Comparison of ENCODE assay signal across 27 mouse cellular contexts in the genomic region with DNA sequence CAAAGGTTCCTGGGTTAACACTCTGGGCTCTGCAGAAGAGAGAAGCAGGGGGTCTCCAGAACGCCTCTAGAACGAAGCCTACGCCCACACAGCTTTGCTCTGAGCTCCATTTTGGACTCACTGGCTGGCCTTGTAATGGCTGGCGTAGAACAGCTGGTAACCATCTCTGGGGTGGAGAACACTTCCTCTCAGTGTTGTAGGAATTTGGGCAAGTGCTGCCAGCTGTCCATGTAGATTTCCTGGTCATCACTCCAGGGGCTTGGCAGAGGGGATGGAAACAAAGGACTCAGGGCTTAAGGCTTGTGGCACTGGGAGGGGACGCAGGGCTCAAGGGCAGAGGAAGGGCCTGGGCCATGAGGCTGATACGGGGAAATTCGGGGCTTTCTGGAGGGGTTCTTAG. TPM values are rescaled to one million over a fixed set of nuclear protein-coding genes. Genes with fewer than 3 reads are reported as not detected.
DNase-seq lines count a peak whose midpoint lies in the region; ATAC-seq and TF ChIP-seq lines count a peak whose summit lies in the region.
"Had no signal": no experiment of that assay in that cellular context is flagged by ENCODE, and none has a peak within 500 bp of the region (broad histone marks: within the 10 kb centered on the region; RNA-seq: fewer than 3 reads in every experiment).

No protein-coding gene starts in this region.

- no peaks in the 10 kb centered on the region for H3K36me3 ChIP-seq in kidney, embryonic 15.5 days
- no peaks in the 10 kb centered on the region for H3K36me3 ChIP-seq in lung, embryonic 14.5 days (ENCODE audit: insufficient read depth)
- H3K36me3 ChIP-seq in lung, embryonic 16.5 days (ENCODE audit: control insufficient read depth, insufficient read depth, low read length): no peaks in the 10 kb centered on the region
- H3K36me3 ChIP-seq in myocyte (ENCODE audit: control insufficient read depth, insufficient read depth): no peaks in the 10 kb centered on the region
- no peaks in the 10 kb centered on the region for H3K36me3 ChIP-seq in neural tube, embryonic 15.5 days
- H3K36me3 ChIP-seq: embryonic facial prominence, embryonic 10.5 days; heart, embryonic 15.5 days; limb, embryonic 15.5 days; liver, embryonic 15.5 days; midbrain, embryonic 15.5 days had no signal

- H3K79me2 ChIP-seq in myocyte (ENCODE audit: control insufficient read depth, insufficient read depth): no peaks in the 10 kb centered on the region

- H3K4me1 ChIP-seq in kidney, embryonic 15.5 days: peaks cover 26% of the 10 kb centered on the region
- H3K4me1 ChIP-seq in lung, embryonic 14.5 days (ENCODE audit: insufficient read depth): peaks cover 20% of the 10 kb centered on the region
- peaks cover 28% of the 10 kb centered on the region for H3K4me1 ChIP-seq in lung, embryonic 16.5 days (replicated peaks; ENCODE audit: control insufficient read depth, insufficient read depth, low read length)
- peaks cover 10% of the 10 kb centered on the region; the same call in 1 of the 2 replicates for H3K4me1 ChIP-seq in neural tube, embryonic 15.5 days

- H3K4me2 ChIP-seq in kidney, embryonic 15.5 days: no peak overlapping the region
- no peak overlapping the region for H3K4me2 ChIP-seq in lung, embryonic 14.5 days
- no peak overlapping the region for H3K4me2 ChIP-seq in lung, embryonic 16.5 days (ENCODE audit: low read depth, low read length)
- H3K4me2 ChIP-seq in myocyte (ENCODE audit: low read depth): no peak overlapping the region
- H3K4me2 ChIP-seq in neural tube, embryonic 15.5 days: no peak overlapping the region
- H3K4me2 ChIP-seq: heart, embryonic 15.5 days; limb, embryonic 15.5 days; liver, embryonic 15.5 days; midbrain, embryonic 15.5 days had no signal

- H3K9me3 ChIP-seq in kidney, embryonic 15.5 days (replicated peaks): no peaks in the 10 kb centered on the region
- no peaks in the 10 kb centered on the region for H3K9me3 ChIP-seq in lung, embryonic 14.5 days (ENCODE audit: low read depth, low read length)
- H3K9me3 ChIP-seq in lung, embryonic 16.5 days (ENCODE audit: control insufficient read depth, low read length): no peaks in the 10 kb centered on the region
- H3K9me3 ChIP-seq in neural tube, embryonic 15.5 days (replicated peaks): no peaks in the 10 kb centered on the region
- H3K9me3 ChIP-seq: embryonic facial prominence, embryonic 10.5 days; heart, embryonic 15.5 days; limb, embryonic 15.5 days; liver, embryonic 15.5 days; megakaryocyte, embryonic 14.5 days; midbrain, embryonic 15.5 days had no signal

- no peak for TF ChIP-seq CTCF in lung, embryonic 14.5 days (IDR thresholded peaks at IDR 0.05; ENCODE audit: low read depth)

- WGBS in kidney, embryonic 15.5 days: 88% methylated on average over 7 of the region's 7 CpGs
- 69% methylated on average over 7 of the region's 7 CpGs for WGBS in lung, embryonic 14.5 days
- 75% methylated on average over 7 of the region's 7 CpGs for WGBS in lung, embryonic 16.5 days
- 85% methylated on average over 7 of the region's 7 CpGs for WGBS in neural tube, embryonic 15.5 days

- no peaks in the 10 kb centered on the region for H3K27me3 ChIP-seq in kidney, embryonic 15.5 days
- no peaks in the 10 kb centered on the region for H3K27me3 ChIP-seq in lung, embryonic 14.5 days (ENCODE audit: insufficient read depth, low read length)
- no peaks in the 10 kb centered on the region for H3K27me3 ChIP-seq in lung, embryonic 16.5 days (ENCODE audit: control insufficient read depth, insufficient read depth, low read depth, low read length)
- H3K27me3 ChIP-seq in myocyte (ENCODE audit: control insufficient read depth, insufficient read depth, insufficient read length): peaks cover 11% of the 10 kb centered on the region
- no peaks in the 10 kb centered on the region for H3K27me3 ChIP-seq in neural tube, embryonic 15.5 days (replicated peaks)
- H3K27me3 ChIP-seq: heart, embryonic 15.5 days; limb, embryonic 15.5 days; liver, embryonic 15.5 days; midbrain, embryonic 15.5 days had no signal

- no peak overlapping the region for H3K9ac ChIP-seq in kidney, embryonic 15.5 days
- H3K9ac ChIP-seq in lung, embryonic 14.5 days: no peak overlapping the region
- no peak overlapping the region for H3K9ac ChIP-seq in lung, embryonic 16.5 days (ENCODE audit: low read length)
- H3K9ac ChIP-seq in neural tube, embryonic 15.5 days (replicated peaks): no peak overlapping the region
- H3K9ac ChIP-seq: heart, embryonic 15.5 days; limb, embryonic 15.5 days; liver, embryonic 15.5 days; midbrain, embryonic 15.5 days had no signal

- no peak overlapping the region for H3K4me3 ChIP-seq in kidney, embryonic 15.5 days (replicated peaks)
- H3K4me3 ChIP-seq in lung, embryonic 14.5 days (ENCODE audit: low read depth, low read length): no peak overlapping the region
- H3K4me3 ChIP-seq in lung, embryonic 16.5 days (ENCODE audit: low read length): no peak overlapping the region
- no peak overlapping the region for H3K4me3 ChIP-seq in myocyte
- no peak overlapping the region for H3K4me3 ChIP-seq in neural tube, embryonic 15.5 days (replicated peaks)
- H3K4me3 ChIP-seq: embryonic facial prominence, embryonic 10.5 days; heart, adult 2 months; heart, embryonic 15.5 days; layer of hippocampus, adult 2 months; limb, embryonic 15.5 days; liver, embryonic 15.5 days; megakaryocyte, embryonic 14.5 days; midbrain, embryonic 15.5 days had no signal

- ATAC-seq in kidney, embryonic 15.5 days (replicated peaks; ENCODE audit: low FRiP score): no peak
- ATAC-seq in lung, embryonic 14.5 days (ENCODE audit: insufficient read depth): no peak
- ATAC-seq in lung, embryonic 16.5 days (ENCODE audit: low read depth): peak; percentile 16; the same call in 1 of the 2 replicates
- ATAC-seq in neural tube, embryonic 15.5 days (ENCODE audit: low FRiP score): no peak
- ATAC-seq: hindbrain, postnatal 0 days; intestine, postnatal 0 days; midbrain, embryonic 15.5 days had no signal

- H3ac ChIP-seq in myocyte (ENCODE audit: control insufficient read depth, insufficient read length): no peak overlapping the region

- no peak for TF ChIP-seq POLR2A in myocyte (IDR thresholded peaks at IDR 0.05; ENCODE audit: insufficient read length, low read depth)

- no peak overlapping the region for H3K27ac ChIP-seq in kidney, embryonic 15.5 days
- H3K27ac ChIP-seq in lung, embryonic 14.5 days (ENCODE audit: low read depth): no peak overlapping the region
- no peak overlapping the region for H3K27ac ChIP-seq in lung, embryonic 16.5 days (ENCODE audit: low read length)
- H3K27ac ChIP-seq in neural tube, embryonic 15.5 days (replicated peaks): no peak overlapping the region
- H3K27ac ChIP-seq: embryonic facial prominence, embryonic 10.5 days; heart, embryonic 15.5 days; hindbrain, postnatal 0 days; layer of hippocampus, adult 2 months; limb, embryonic 15.5 days; liver, embryonic 15.5 days; midbrain, embryonic 15.5 days had no signal

- DNase-seq in kidney, postnatal 25 days: peak; percentile 1 to 31
- peak; percentile 41 for DNase-seq in lung, embryonic 14.5 days
- no peak for DNase-seq in frontal cortex, postnatal 10 days (ENCODE audit: low spot score in 2 of 2)
- DNase-seq: cerebellum, adult 2 months; cerebellum, postnatal 36 days; gastrocnemius, postnatal 10 days; layer of hippocampus, postnatal 36 days; right cerebral cortex, postnatal 25 days; thymus, postnatal 14 days had no signal

TF ChIP-seq in myocyte, 11 proteins besides CTCF, POLR2A, EP300 and RAD21 (continues in another document):
- TF ChIP-seq MAX (IDR thresholded peaks at IDR 0.05; ENCODE audit: low read depth) (no peak), TCF3 (IDR thresholded peaks at IDR 0.05; ENCODE audit: insufficient read length, low read depth) (no peak), REST (IDR thresholded peaks at IDR 0.05; ENCODE audit: insufficient read depth, insufficient read length) (no peak), CEBPB (IDR thresholded peaks at IDR 0.05; ENCODE audit: insufficient read depth, poor library complexity, severe bottlenecking) (no peak), E2F4 (IDR thresholded peaks at IDR 0.05; ENCODE audit: insufficient read depth) (no peak)

RNA-seq across cellular contexts. Expression of gene Ackr2, which starts 3.7 kb away (rescaled TPM):
- 0.40 and 0.57 TPM in 2 replicates for polyA plus RNA-seq in kidney, embryonic 15.5 days (2015; fragmentation: Nextera tagmentation; extraction: Ambion mirVana)
- polyA plus RNA-seq in lung, embryonic 14.5 days (2014; fragmentation: Nextera tagmentation; extraction: Ambion mirVana): 0.88 TPM in 2 replicates
- polyA plus RNA-seq in lung, embryonic 16.5 days (2015; fragmentation: Nextera tagmentation; extraction: Ambion mirVana): 1.6 and 2.9 TPM in 2 replicates
- 0.01 TPM for polyA plus RNA-seq in myocyte (2012; fragmentation: generic; extraction: Trizol)
- polyA plus RNA-seq in neural tube, embryonic 15.5 days (2015; fragmentation: Nextera tagmentation; extraction: Ambion mirVana): 1.5 and 1.7 TPM in 2 replicates

RNA-seq across cellular contexts. Expression of gene Cyp8b1, which starts 21.7 kb away (rescaled TPM):
- polyA plus RNA-seq in kidney, embryonic 15.5 days (2015; fragmentation: Nextera tagmentation; extraction: Ambion mirVana): 0.10 TPM in 1 of 2 replicates, not detected in the other
- polyA plus RNA-seq in lung, embryonic 14.5 days (2014; fragmentation: Nextera tagmentation; extraction: Ambion mirVana): not detected in 2 replicates
- polyA plus RNA-seq in lung, embryonic 16.5 days (2015; fragmentation: Nextera tagmentation; extraction: Ambion mirVana): 0.28 TPM in 1 of 2 replicates, not detected in the other
- not detected for polyA plus RNA-seq in myocyte (2012; fragmentation: generic; extraction: Trizol)
- not detected in 2 replicates for polyA plus RNA-seq in neural tube, embryonic 15.5 days (2015; fragmentation: Nextera tagmentation; extraction: Ambion mirVana)
- polyA plus RNA-seq: cerebellum, adult 2 months; embryonic facial prominence, embryonic 10.5 days; forebrain, embryonic 11.5 days; heart, embryonic 15.5 days; hindbrain, postnatal 0 days; kidney, embryonic 16.5 days; limb, embryonic 15.5 days; midbrain, embryonic 15.5 days; stomach, embryonic 14.5 days had no signal

RNA-seq across cellular contexts. Expression of gene Higd1a, which starts 36.3 kb away (rescaled TPM):
- polyA plus RNA-seq in kidney, embryonic 15.5 days (2015; fragmentation: Nextera tagmentation; extraction: Ambion mirVana): 151 and 153 TPM in 2 replicates
- polyA plus RNA-seq in lung, embryonic 14.5 days (2014; fragmentation: Nextera tagmentation; extraction: Ambion mirVana): 163 and 169 TPM in 2 replicates
- 152 and 166 TPM in 2 replicates for polyA plus RNA-seq in lung, embryonic 16.5 days (2015; fragmentation: Nextera tagmentation; extraction: Ambion mirVana)
- 115 TPM for polyA plus RNA-seq in myocyte (2012; fragmentation: generic; extraction: Trizol)
- 149 and 169 TPM in 2 replicates for polyA plus RNA-seq in neural tube, embryonic 15.5 days (2015; fragmentation: Nextera tagmentation; extraction: Ambion mirVana)

RNA-seq across cellular contexts. Expression of gene Ccdc13, which starts 55.2 kb away (rescaled TPM):
- polyA plus RNA-seq in kidney, embryonic 15.5 days (2015; fragmentation: Nextera tagmentation; extraction: Ambion mirVana): 0.47 and 0.53 TPM in 2 replicates
- polyA plus RNA-seq in lung, embryonic 14.5 days (2014; fragmentation: Nextera tagmentation; extraction: Ambion mirVana): 0.39 and 0.78 TPM in 2 replicates
- 2.0 and 2.4 TPM in 2 replicates for polyA plus RNA-seq in lung, embryonic 16.5 days (2015; fragmentation: Nextera tagmentation; extraction: Ambion mirVana)
- polyA plus RNA-seq in myocyte (2012; fragmentation: generic; extraction: Trizol): 0.01 TPM
- 2.1 and 4.0 TPM in 2 replicates for polyA plus RNA-seq in neural tube, embryonic 15.5 days (2015; fragmentation: Nextera tagmentation; extraction: Ambion mirVana)
- polyA plus RNA-seq: heart, embryonic 15.5 days; liver, embryonic 15.5 days; spleen, adult 2 months had no signal

RNA-seq across cellular contexts. Expression of gene Fam198a, which starts 56.3 kb away (rescaled TPM):
- polyA plus RNA-seq in kidney, embryonic 15.5 days (2015; fragmentation: Nextera tagmentation; extraction: Ambion mirVana): 1.1 and 2.1 TPM in 2 replicates
- 1.7 and 2.2 TPM in 2 replicates for polyA plus RNA-seq in lung, embryonic 14.5 days (2014; fragmentation: Nextera tagmentation; extraction: Ambion mirVana)
- 2.4 and 2.7 TPM in 2 replicates for polyA plus RNA-seq in lung, embryonic 16.5 days (2015; fragmentation: Nextera tagmentation; extraction: Ambion mirVana)
- 0.02 TPM for polyA plus RNA-seq in myocyte (2012; fragmentation: generic; extraction: Trizol)
- polyA plus RNA-seq in neural tube, embryonic 15.5 days (2015; fragmentation: Nextera tagmentation; extraction: Ambion mirVana): 1.9 and 2.4 TPM in 2 replicates

Comparison
In these comparisons a context has a peak if more than half of its experiments do, and no peak if none do; other contexts are left out.
1. DNase-seq: peak in kidney, postnatal 25 days (2 of 2) and lung, embryonic 14.5 days (single experiment); none in frontal cortex, postnatal 10 days (0 of 2).